Mouse (Mus musculus) cerebellum, adult (tissue): ENCODE measurements around the gene Rasd2.

Experiments
- ATAC-seq: cut with Nextera tagmentation; 2 replicates; pipeline ENCODE4 v1.9.2; 2017; ENCODE audit warnings: mild to moderate bottlenecking, moderate library complexity, mixed read lengths; ENCODE audit not compliant: insufficient number of reproducible peaks, low FRiP score, low TSS enrichment

Gene Rasd2

DNA sequence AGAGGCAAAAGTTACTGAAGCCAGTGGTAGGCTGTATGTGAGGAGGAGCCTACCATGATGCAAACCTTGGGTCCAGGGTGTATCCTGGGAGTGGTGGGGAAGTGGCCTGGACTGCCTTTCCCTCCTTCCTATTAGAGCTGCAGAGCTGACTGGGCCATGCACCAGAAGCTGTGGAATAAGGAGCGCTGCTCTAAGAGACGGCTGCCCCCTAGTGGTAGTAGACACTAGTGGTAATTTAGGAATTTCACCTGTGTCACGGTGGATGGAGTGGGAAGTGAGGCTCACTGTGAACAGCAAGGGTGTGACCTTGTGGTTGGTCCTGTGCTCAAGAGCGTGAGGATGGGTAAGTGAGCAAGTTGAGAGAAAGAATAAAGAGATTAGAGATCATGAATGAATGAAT lies 4.2 kb downstream of the Rasd2 start:
- ATAC-seq = peak; percentile 33

DNA sequence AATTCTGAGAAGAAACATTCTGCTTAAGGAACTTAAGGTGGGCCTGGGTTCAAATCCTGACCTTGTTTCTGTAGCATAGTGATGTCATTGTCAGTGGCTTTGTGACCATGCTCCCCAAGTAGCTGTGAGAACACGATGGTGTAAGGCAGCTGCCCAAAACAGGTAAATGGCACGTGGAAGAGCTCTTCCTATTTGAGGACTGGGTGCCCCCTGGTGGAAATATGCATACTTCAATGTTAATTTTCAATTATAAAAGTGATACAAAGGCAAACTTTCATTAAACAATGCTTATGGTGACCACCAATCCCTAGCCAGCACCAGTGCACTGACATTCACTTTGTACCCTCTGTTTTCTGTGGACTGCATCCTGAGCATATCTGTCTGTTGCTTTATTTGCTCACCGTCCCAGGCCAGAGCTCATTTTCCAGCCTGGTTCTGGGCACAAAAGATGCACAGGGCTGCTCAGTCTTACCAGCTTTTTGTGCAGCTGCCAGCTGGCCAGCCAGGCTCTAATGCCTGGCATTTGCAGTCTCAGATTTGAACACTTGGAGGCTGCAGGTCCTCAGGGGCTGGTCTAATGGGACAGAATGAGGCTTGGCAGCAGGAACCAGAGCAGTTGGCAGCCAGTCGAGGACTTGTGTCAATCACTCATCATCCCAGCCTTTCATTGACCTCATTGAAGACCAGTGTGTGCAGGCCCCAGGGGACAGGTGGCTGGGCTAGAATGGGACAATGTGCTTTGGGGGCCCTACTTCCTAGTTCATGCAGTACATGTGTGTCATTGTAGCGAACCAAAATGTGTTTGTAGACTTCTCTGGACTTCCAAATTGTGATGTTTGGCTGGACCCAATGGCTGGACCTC lies 6.4 kb downstream of the Rasd2 start:
- no peak for ATAC-seq

DNA sequence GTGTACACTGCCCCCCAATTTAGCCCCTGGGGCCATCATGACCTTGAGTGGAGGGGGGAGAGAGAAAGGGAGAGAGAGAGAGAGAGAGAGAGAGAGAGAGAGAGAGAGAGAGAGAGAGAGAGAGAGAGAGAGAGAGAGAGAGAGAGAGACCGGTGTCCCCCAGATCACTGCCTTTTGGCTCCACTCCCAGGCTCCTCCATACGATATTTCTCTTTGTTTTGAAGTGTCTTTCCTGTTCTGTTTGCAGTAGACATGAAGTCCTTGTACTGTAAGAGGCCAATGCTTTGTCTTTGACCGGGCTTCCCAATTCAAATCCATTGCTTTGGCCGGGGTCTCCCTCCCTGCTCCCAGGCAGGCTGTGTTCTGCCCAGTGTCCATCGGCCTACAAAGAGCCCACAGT lies 8.9 kb downstream of the Rasd2 start:
- ATAC-seq = no peak

GRCm38 (mm10) chr8:75226773-75227172 lies 13.0 kb downstream of the Rasd2 start:
- no peak for ATAC-seq

DNA sequence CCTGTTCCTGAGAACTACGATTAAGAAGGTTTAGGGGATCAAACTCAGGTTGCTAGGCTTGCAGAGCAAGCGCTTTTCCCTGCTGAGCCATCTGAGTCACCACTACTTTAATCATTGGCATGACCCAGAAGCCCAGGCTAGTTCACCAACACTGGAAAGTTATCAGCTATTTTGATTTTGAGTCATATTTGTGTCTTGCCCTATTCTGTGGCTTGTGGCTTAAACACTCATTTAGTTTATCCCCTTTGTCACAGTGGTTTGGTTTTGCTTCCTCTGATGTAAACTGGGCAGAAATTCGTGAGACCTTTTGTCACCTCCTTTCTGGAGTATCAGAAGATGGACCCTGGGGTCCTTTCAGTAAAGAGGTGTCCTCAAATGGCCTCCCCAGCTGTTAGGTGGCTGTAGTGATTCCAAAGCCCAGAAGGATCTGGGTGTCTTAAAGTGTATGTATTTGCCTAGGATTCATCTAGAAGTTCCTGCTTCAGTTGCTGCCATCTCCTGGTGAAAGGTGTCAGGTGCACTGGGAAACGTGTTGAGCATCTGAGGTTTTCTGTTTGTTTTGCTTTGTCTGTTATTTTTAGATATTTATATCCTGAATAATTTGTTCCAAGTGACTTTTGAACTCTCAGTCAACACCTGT lies 20.3 kb downstream of the Rasd2 start:
- ATAC-seq = peak; percentile 68; the same call in 1 of the 2 replicates

GRCm38 (mm10) chr8:75247331-75247730 lies 33.6 kb downstream of the Rasd2 start:
- ATAC-seq = no peak

DNA sequence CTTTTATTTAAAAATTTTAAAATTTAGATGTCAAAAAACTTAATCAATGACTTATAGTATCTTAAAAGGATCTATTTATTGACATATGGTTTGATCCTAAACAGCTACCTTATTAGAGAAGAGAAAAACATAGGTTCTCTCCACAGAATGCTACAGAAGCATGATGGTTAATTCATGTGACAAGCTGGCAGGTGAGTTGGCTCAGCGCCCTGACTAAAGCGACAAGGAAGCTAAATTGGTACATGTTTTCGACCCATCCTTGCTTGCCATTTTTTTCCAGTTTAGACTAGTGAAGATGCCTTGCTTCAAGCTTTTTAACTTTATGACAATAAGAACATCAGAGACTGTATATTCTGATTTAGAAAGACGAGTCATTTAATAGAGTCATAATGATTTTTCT lies 35.4 kb downstream of the Rasd2 start:
- ATAC-seq = no peak

DNA sequence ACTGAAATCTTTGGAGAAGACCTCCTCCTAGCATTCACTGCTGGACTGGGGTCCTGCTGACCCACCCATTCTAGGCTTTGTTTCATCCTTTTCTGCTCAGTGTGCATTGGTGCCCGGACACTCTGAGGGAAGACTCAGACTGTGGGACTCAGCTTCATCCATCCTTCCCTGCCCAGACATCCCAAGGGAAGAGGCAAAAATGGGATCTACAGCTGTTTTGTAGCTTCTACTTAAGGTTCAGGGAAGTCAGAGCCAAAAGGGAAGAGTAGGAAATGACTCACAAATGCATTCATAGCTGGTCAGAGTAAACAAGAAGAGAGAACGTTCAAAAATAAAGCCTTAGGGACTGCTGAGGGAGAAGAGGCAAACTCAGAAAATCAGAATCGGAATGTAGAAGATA lies 40.3 kb downstream of the Rasd2 start:
- no peak for ATAC-seq

GRCm38 (mm10) chr8:75255635-75256034 lies 41.9 kb downstream of the Rasd2 start:
- no peak for ATAC-seq

DNA sequence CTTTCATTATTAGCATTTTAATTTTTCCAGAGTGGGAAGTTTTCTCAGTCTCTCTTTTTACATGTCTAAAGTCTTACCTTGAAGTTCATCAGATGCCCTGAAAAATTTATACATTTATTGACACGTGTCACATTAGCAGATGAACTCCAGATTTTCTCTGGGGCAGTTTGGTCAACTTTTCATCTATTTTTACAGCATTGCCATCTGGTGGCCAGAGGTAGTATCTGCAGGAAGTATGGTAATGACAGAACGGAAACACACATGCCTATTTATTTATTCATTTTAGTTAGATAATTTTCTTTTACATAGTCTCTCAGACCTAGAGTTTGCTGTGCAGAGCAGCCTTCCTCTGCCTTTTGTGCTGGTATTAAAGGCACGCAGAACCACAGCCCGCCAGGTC lies 58.4 kb downstream of the Rasd2 start:
- no peak for ATAC-seq
